Mouse (Mus musculus) adrenal gland, adult 10 weeks (tissue): ENCODE measurements around the gene Tgm5. TPM values are rescaled to one million over a fixed set of nuclear protein-coding genes. Genes with fewer than 3 reads are reported as not detected.

Experiments
- polyA plus RNA-seq: library from polyadenylated mRNA; stranded (reverse); fragments of 350-450 nt; fragmentation: Illumina TruSeq; extraction: RNeasy Lipid Tissue Mini Kit (QIAGEN cat#74804); gene quantifications from one replicate; pipeline ENCODE4 v1.2.3, GENCODE M21; 2014; ENCODE audit warnings: low read depth, low replicate concordance

Gene Tgm5
- polyA plus RNA-seq: not detected

GRCm38 (mm10) chr2:121085480-121086185 lies at the start of gene Tgm5:
Gene Tgm5 (minus strand): TSS chr2:121085841.

DNA sequence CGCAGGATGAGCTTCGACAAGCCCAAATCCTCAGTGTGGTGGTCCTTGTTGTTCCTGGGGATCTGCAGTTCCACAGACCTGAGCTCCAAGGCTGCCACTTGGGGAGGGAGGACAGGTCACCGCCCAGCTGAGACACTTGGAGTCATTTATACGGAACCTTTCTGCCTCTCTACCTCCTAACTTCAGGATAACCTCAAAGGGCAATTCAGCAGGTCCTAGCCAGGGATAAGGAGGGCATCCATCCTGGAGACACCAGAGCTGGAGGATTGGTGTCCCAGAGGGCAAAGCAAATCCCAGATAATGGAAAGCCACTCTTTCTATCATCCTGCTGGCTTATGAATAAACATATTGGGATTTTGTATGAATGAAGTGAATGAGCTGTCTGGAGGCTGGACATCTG lies 24.1 kb upstream of the Tgm5 start, which contains the start of gene Tgm7:
Tgm7 (minus strand) TSS at position 101 of the 400 bp plus-strand sequence.

DNA sequence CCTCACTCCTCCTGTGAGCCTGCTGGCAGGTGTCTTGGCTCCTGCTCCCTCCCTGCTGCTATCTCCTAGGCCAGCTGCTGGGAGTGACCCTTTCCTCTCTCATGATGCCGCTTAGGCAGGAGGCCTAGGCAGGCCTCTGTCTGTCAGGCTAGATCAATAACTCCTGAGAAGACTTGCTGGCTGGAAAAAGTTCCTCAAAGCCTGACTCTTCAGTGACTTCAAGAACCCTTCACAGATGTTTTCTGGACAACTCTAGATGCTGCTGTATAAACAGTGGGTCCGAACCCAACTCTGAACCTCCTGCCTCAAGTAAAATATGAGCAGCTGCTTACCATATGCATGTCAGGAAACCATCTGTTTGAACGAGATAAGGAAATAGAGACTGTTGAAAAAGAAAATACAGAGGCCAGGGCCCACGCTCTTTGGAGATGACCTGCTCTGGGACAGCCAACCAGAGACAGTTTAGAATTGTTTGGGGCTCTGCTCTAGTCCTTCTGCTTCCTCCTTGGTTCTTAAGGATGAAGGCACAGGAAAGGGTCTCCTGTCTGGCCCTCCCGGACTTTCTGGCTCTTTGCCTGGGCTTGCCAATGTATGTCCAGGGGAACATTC lies 48.8 kb downstream of the Tgm5 start, which contains the start of gene Epb42:
Epb42 (minus strand) TSS at position 340 of the 609 bp plus-strand sequence.

GRCm38 (mm10) chr2:121007925-121008663 lies 77.5 kb downstream of the Tgm5 start, which contains the start of gene Ccndbp1:
Gene Ccndbp1 (plus strand): TSS chr2:121008403.

Other genes with a start within 250 kb of the Tgm5 start
- 3.2 TPM for gene Cdan1, start 235.7 kb downstream of the Tgm5 start, polyA plus RNA-seq
- 15.6 TPM for gene Ttbk2, start 235.2 kb downstream of the Tgm5 start, polyA plus RNA-seq
- gene Ubr1, start 115.1 kb downstream of the Tgm5 start, polyA plus RNA-seq: 72.3 TPM
- gene Tmem62, start 108.8 kb downstream of the Tgm5 start, polyA plus RNA-seq: 73.4 TPM
- gene Ccndbp1, start 77.4 kb downstream of the Tgm5 start, polyA plus RNA-seq: 63.3 TPM
- not detected for gene Epb42, start 48.8 kb downstream of the Tgm5 start, polyA plus RNA-seq
- gene Tgm7, start 24.0 kb upstream of the Tgm5 start, polyA plus RNA-seq: not detected
- gene Adal, start 54.6 kb upstream of the Tgm5 start, polyA plus RNA-seq: 60.3 TPM
- 4.4 TPM for gene Lcmt2, start 54.8 kb upstream of the Tgm5 start, polyA plus RNA-seq
- 101 TPM for gene Tubgcp4, start 84.8 kb upstream of the Tgm5 start, polyA plus RNA-seq
- gene Zscan29, start 85.3 kb upstream of the Tgm5 start, polyA plus RNA-seq: 31.6 TPM
- 25.2 TPM for gene Trp53bp1, start 185.6 kb upstream of the Tgm5 start, polyA plus RNA-seq
- gene Map1a, start 203.8 kb upstream of the Tgm5 start, polyA plus RNA-seq: 1.2 TPM